Mouse (Mus musculus) MN1 (cell line): ENCODE data around the gene Ndufs3.

ENCODE experiments used
- DNase-seq: peaks from one replicate; pipeline ENCODE4 v3.0.0-alpha.2; 2016; ENCODE audit warnings: low spot score

The Ndufs3 gene

GRCm38 (mm10) chr2:90847681-90848050 lies 57.0 kb downstream of the Ndufs3 start:
- DNase-seq = peak; percentile 35

DNA sequence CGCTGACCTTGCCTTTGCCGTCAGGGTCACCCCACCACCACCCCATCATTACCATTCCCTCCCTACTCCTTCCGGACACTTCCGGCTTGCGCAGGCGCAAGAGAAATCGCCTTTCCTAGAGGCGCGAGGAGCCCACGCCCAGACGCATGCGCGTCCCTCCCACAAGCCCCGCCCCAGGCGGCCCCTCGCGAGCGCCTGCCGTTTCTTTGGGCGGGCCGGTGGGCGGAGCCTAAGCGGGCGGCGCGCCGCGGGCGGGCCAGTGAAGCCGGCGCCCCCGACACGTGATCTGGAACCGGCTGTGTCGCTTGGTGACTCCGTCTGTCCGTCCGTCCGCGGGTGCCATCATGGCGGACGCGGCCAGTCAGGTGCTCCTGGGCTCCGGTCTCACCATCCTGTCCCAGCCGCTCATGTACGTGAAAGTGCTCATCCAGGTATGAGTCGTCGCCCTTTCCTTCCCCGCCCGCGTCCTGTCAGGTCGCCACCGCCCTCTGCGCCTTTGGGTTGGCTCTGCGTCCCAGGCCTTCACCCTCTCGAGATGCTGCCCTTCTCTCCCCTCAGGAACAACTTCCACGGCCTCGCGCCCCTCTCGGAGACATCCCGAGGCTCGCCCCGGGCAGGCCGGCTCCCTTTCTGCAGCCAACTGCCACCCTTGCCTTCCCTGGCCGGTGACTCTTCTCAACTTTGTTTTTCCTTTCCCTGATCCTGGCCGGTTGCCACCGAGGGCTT lies 57.5 kb downstream of the Ndufs3 start, which contains the start of gene Mtch2:
Gene Mtch2 (plus strand): TSS at position 201 of the 726 bp plus-strand sequence.
- DNase-seq = peak; percentile 98

DNA sequence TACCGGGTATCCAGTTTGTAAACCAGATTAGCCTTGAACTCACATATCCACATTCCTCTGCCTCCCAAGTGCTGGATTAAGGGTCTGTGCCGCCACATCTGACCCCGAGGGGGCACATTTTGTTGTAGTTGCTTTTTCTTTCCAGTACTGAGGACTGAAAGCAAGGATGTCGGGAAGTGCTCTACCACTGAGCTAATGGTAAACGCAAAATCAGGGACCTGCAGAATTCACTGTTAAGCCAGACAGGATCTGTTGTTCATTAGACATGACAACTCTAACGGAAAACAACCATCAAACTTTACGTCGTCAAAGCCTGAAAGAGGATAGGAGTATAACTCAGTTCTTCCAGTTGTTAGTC lies 58.1 kb downstream of the Ndufs3 start:
- no peak for DNase-seq

DNA sequence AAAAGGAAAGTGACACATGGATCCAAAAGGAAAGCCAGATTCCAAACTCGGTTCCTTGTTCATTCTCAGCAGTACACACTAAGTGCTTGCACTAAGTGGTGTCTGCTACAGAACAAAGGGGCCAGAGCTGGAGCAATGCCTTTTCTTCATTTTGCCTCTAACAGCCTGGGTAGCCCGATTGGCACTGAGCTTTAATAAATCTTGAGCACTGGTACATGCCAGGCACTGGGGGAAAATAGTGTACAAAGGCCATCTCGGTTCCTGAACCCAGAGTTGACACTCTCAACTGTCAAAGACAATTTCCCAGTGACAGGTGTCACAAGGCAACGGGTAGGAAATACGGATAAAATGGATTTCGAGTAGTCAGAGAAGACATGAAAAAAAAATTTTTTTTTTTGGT lies 58.5 kb downstream of the Ndufs3 start:
- DNase-seq = peak; percentile 43

DNA sequence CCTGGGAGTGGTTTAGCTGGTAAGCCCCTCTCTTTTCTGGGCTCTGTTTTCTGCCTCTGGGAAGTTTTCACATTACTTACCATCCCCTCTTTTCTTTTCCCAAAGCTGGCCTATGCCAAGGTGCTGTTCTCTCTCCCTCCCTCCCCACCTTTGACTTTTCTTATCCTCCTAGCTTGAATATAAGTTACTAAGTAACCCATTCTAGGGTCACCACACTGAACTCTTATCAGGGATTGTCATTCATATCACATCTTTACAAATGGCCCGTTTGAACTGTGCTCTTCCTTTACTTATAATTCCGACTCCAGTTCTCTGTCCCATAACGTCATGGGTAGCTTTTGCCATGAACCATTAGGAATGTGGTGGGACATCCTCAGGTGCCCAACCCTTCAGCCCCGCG lies 59.4 kb downstream of the Ndufs3 start:
- no peak for DNase-seq
